Mouse (Mus musculus) brain, embryonic 14.5 days (tissue): ENCODE results near the gene Bsx. TPM values are rescaled to one million over a fixed set of nuclear protein-coding genes. Genes with fewer than 3 reads are reported as not detected.

ENCODE experiments used
- DNase-seq: peaks from one replicate; pipeline ENCODE4 v3.0.0-alpha.2; 2011; ENCODE audit warnings: low read depth
- CTCF ChIP-seq: fragments of 200-500 bp; IDR thresholded peaks from 2 replicates; pipeline ENCODE4 v1.5.1; 2012; ENCODE audit warnings: inconsistent platforms, mild to moderate bottlenecking, moderate library complexity, borderline replicate concordance; ENCODE audit not compliant: insufficient read depth, insufficient read length; ENCODE audit errors: extremely low read depth
- POLR2A ChIP-seq: fragments of 200-500 bp; IDR thresholded peaks from 2 replicates; pipeline ENCODE4 v1.6.1; 2012; ENCODE audit warnings: mild to moderate bottlenecking, inconsistent platforms, borderline replicate concordance; ENCODE audit not compliant: poor library complexity, insufficient read depth, insufficient read length, severe bottlenecking; ENCODE audit errors: extremely low read depth
- polyA plus RNA-seq: library from polyadenylated mRNA; depleted of rRNA; stranded (reverse); fragments of >200 nt; gene quantifications from 2 replicates; pipeline ENCODE4 v1.2.3, GENCODE M21; 2012; rRNA removed

The Bsx gene
- polyA plus RNA-seq: 1.5 and 2.5 TPM in 2 replicates

GRCm38 (mm10) chr9:40873556-40874470 lies at the start of gene Bsx:
Bsx (plus strand) TSS chr9:40874127.
- no peak for TF ChIP-seq CTCF
- no peak for TF ChIP-seq POLR2A
- peak; percentile 83 for DNase-seq

GRCm38 (mm10) chr9:40825601-40826000 lies 48.3 kb upstream of the Bsx start:
- TF ChIP-seq CTCF (no peak), POLR2A (no peak)
- DNase-seq: no peak

GRCm38 (mm10) chr9:40827366-40827765 lies 46.6 kb upstream of the Bsx start:
- no peak for DNase-seq
- TF ChIP-seq CTCF: no peak
- TF ChIP-seq POLR2A: no peak

GRCm38 (mm10) chr9:40834569-40834968 lies 39.4 kb upstream of the Bsx start:
- peak; percentile 89 for DNase-seq

GRCm38 (mm10) chr9:40836681-40837080 lies 37.2 kb upstream of the Bsx start:
- no peak for DNase-seq
- TF ChIP-seq POLR2A (no peak), CTCF (peak; percentile 8; the same call in 1 of the 2 replicates)

More at GRCm38 (mm10) chr9:40834569-40834968, 39.4 kb upstream of the Bsx start:
- TF ChIP-seq CTCF (peak; percentile 91), POLR2A (no peak)

GRCm38 (mm10) chr9:40839662-40840061 lies 34.3 kb upstream of the Bsx start:
- no peak for DNase-seq
- TF ChIP-seq CTCF (no peak), POLR2A (no peak)

- peak; percentile 54 for DNase-seq
- no peak for TF ChIP-seq POLR2A
- no peak for TF ChIP-seq CTCF
These were observed 22.4 kb upstream of the Bsx start for GRCm38 (mm10) chr9:40851515-40851914.

- no peak for TF ChIP-seq POLR2A
- no peak for TF ChIP-seq CTCF
- peak; percentile 85 for DNase-seq
These were observed 15.3 kb upstream of the Bsx start for GRCm38 (mm10) chr9:40858461-40859160.

GRCm38 (mm10) chr9:40859196-40859595 lies 14.7 kb upstream of the Bsx start:
- peak; percentile 59 for DNase-seq
- TF ChIP-seq POLR2A (no peak), CTCF (no peak)

GRCm38 (mm10) chr9:40870331-40870730 lies 3.6 kb upstream of the Bsx start:
- no peak for DNase-seq
- TF ChIP-seq POLR2A (no peak), CTCF (no peak)
